Mouse (Mus musculus) T-helper 17 cell (primary cell): Measurements from ENCODE around the gene 0610030E20Rik.

Experiments used
- in situ Hi-C, 2 experiments: fragments of 300-600 bp; cut with MboI, MseI; formaldehyde crosslinking; loops; 1 replicate in 1 of 2; 2 replicates in 1 of 2; pipeline ENCODE4 v1.15.1; 2025; ENCODE audit warnings: high pct_unique_total_duplicates in 2 of 2

0610030E20Rik gene

GRCm38 (mm10) chr6:72366844-72367443 is 19.8 kb downstream of the 0610030E20Rik start, which contains the start of gene Rnf181:
Gene Rnf181, minus strand, starts transcription at chr6:72366956.
- in situ Hi-C loops = no loop called here

GRCm38 (mm10) chr6:72367460-72367974 is 20.4 kb downstream of the 0610030E20Rik start:
- in situ Hi-C loops = no loop called here

- in situ Hi-C loops = no loop called here
These were observed 22.4 kb downstream of the 0610030E20Rik start for GRCm38 (mm10) chr6:72369557-72369956.

GRCm38 (mm10) chr6:72370091-72370490 is 23.0 kb downstream of the 0610030E20Rik start:
- in situ Hi-C loops = no loop called here

- in situ Hi-C loops = no loop called here
These were observed 24.0 kb downstream of the 0610030E20Rik start for GRCm38 (mm10) chr6:72371147-72371546.

- in situ Hi-C loops = no loop called here
These were observed 24.5 kb downstream of the 0610030E20Rik start for GRCm38 (mm10) chr6:72371571-72371970.

GRCm38 (mm10) chr6:72373184-72373583 is 26.1 kb downstream of the 0610030E20Rik start:
- in situ Hi-C loops = no loop called here

- in situ Hi-C loops = no loop called here
These were observed 27.1 kb downstream of the 0610030E20Rik start for GRCm38 (mm10) chr6:72374206-72374605.

- in situ Hi-C loops = no loop called here
These were observed 27.9 kb downstream of the 0610030E20Rik start for GRCm38 (mm10) chr6:72374820-72375563.

- in situ Hi-C loops = no loop called here
These were observed 31.6 kb downstream of the 0610030E20Rik start for GRCm38 (mm10) chr6:72378510-72379234.

GRCm38 (mm10) chr6:72379377-72380130 is 32.4 kb downstream of the 0610030E20Rik start:
- in situ Hi-C loops = no loop called here

- in situ Hi-C loops = no loop called here
These were observed 33.1 kb downstream of the 0610030E20Rik start, which contains the start of gene Vamp5 for GRCm38 (mm10) chr6:72380131-72380770. Gene Vamp5, minus strand, starts transcription at chr6:72380468.

- in situ Hi-C loops = no loop called here
These were observed 35.4 kb downstream of the 0610030E20Rik start for GRCm38 (mm10) chr6:72382494-72382893.

GRCm38 (mm10) chr6:72383142-72383820 is 36.2 kb downstream of the 0610030E20Rik start:
- in situ Hi-C loops = no loop called here

- in situ Hi-C loops = no loop called here
These were observed 36.8 kb downstream of the 0610030E20Rik start for GRCm38 (mm10) chr6:72383952-72384351.

- in situ Hi-C loops = no loop called here
These were observed 38.1 kb downstream of the 0610030E20Rik start for GRCm38 (mm10) chr6:72385258-72385657.

- in situ Hi-C loops = no loop called here
These were observed 39.4 kb downstream of the 0610030E20Rik start for GRCm38 (mm10) chr6:72386561-72386960.

GRCm38 (mm10) chr6:72387816-72388215 is 40.7 kb downstream of the 0610030E20Rik start:
- in situ Hi-C loops = no loop called here

GRCm38 (mm10) chr6:72388266-72388665 is 41.1 kb downstream of the 0610030E20Rik start:
- in situ Hi-C loops = no loop called here

GRCm38 (mm10) chr6:72388791-72389329 is 41.7 kb downstream of the 0610030E20Rik start:
- in situ Hi-C loops = no loop called here
